In the genomic region with DNA sequence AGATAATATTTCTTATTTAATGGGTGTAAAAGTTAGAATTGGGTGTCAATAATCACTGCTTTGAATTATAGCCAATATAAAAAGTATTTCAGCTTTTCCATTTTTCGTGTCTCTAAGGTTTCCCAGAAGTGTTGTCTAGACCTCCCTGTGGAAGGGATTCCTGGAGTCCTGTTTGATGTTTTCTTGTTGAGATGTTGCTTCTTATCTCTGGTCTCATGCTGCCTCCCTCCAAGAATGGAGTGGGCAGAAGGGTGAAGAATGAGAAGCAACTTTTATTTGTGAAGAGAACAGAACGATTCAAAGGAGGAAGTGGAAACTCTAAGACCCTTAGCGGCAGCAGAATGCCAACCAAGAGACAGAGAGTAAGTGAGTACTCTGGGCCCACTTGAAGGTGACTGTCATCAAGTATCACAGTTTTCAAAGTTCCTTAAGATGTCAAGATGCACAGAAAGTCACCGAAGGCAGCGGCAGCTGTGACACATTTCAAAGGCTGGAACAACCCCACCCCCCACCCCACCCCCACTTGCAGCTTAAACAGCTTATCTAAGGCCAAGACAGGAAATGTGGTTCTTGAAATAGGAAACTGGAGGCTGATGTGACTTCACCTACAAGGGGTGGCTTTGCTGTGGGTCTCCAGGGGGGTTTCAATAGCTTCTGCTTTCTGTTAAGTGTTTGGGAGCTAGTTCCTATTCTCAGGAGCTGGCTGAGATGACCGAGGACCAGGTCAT, we compare ENCODE assay signal across 11 mouse cellular contexts.
A peak's percentile ranks its signal among the peaks of the same experiment; 100 is the strongest.
DNase-seq lines count a peak whose midpoint lies in the region; TF ChIP-seq lines count a peak whose summit lies in the region.
"Had no signal": no experiment of that assay in that cellular context is flagged by ENCODE, and none has a peak within 500 bp of the region (broad histone marks: within the 10 kb centered on the region; RNA-seq: fewer than 3 reads in every experiment).

No protein-coding gene starts in this region.

- DNase-seq in kidney, postnatal 4 days: peak; percentile 2 to 8
- DNase-seq in kidney, adult 2 months: no peak
- no peak for DNase-seq in heart, embryonic 10.5 days (ENCODE audit: low spot score)
- peak; percentile 67 for DNase-seq in thymus, postnatal 25 days
- no peak for DNase-seq in hindbrain, embryonic 10.5 days (ENCODE audit: low spot score)
- no peak for DNase-seq in adrenal gland, postnatal 25 days
- no peak for DNase-seq in adrenal gland, adult 2 months
- DNase-seq: embryo, embryonic 11 days had no signal

- no peak overlapping the region for H3K4me3 ChIP-seq in kidney, adult 2 months (ENCODE audit: insufficient read depth, low read depth, low read length)
- H3K4me3 ChIP-seq in heart, embryonic 10.5 days: no peak overlapping the region
- H3K4me3 ChIP-seq in megakaryocyte, embryonic 14.5 days (replicated peaks): peak overlapping the region; percentile 86
- no peak overlapping the region for H3K4me3 ChIP-seq in hindbrain, embryonic 10.5 days
- H3K4me3 ChIP-seq: hindbrain, embryonic 13.5 days; lung, embryonic 15.5 days had no signal

- no peaks in the 10 kb centered on the region for H3K36me3 ChIP-seq in kidney, adult 2 months (ENCODE audit: control insufficient read depth, insufficient read depth, low read length)
- no peaks in the 10 kb centered on the region for H3K36me3 ChIP-seq in heart, embryonic 10.5 days
- H3K36me3 ChIP-seq in megakaryocyte, embryonic 14.5 days (replicated peaks; ENCODE audit: low read length): peaks cover 6% of the 10 kb centered on the region
- H3K36me3 ChIP-seq in hindbrain, embryonic 10.5 days: no peaks in the 10 kb centered on the region
- H3K36me3 ChIP-seq: hindbrain, embryonic 13.5 days; lung, embryonic 15.5 days had no signal

- H3K27ac ChIP-seq in kidney, adult 2 months (ENCODE audit: insufficient read depth, low read depth, low read length): no peak overlapping the region
- H3K27ac ChIP-seq in heart, embryonic 10.5 days: peak overlapping the region; percentile 42; the same call in 1 of the 2 replicates
- H3K27ac ChIP-seq in hindbrain, embryonic 10.5 days: no peak overlapping the region
- H3K27ac ChIP-seq: hindbrain, embryonic 13.5 days; lung, embryonic 15.5 days had no signal

- no peaks in the 10 kb centered on the region for H3K4me1 ChIP-seq in kidney, adult 2 months (ENCODE audit: control insufficient read depth, insufficient read depth, low read length)
- peaks cover 7% of the 10 kb centered on the region for H3K4me1 ChIP-seq in heart, embryonic 10.5 days
- H3K4me1 ChIP-seq in megakaryocyte, embryonic 14.5 days: peaks cover 78% of the 10 kb centered on the region
- H3K4me1 ChIP-seq in hindbrain, embryonic 10.5 days (replicated peaks): peaks cover 8% of the 10 kb centered on the region
- H3K4me1 ChIP-seq: hindbrain, embryonic 13.5 days; lung, embryonic 15.5 days had no signal

- TF ChIP-seq CTCF in kidney, adult 2 months (conservative IDR thresholded peaks at IDR 0.05; ENCODE audit: insufficient read depth, insufficient read length, low read depth, low read length): no peak

- H3K9me3 ChIP-seq in heart, embryonic 10.5 days: no peaks in the 10 kb centered on the region
- H3K9me3 ChIP-seq in megakaryocyte, embryonic 14.5 days: no peaks in the 10 kb centered on the region
- no peaks in the 10 kb centered on the region for H3K9me3 ChIP-seq in hindbrain, embryonic 10.5 days
- H3K9me3 ChIP-seq: hindbrain, embryonic 13.5 days; lung, embryonic 15.5 days had no signal

- H3K27me3 ChIP-seq in kidney, adult 2 months (replicated peaks; ENCODE audit: control insufficient read depth, insufficient read depth, low read length): no peaks in the 10 kb centered on the region
- H3K27me3 ChIP-seq in heart, embryonic 10.5 days (ENCODE audit: insufficient read depth, poor library complexity, severe bottlenecking): no peaks in the 10 kb centered on the region
- no peaks in the 10 kb centered on the region for H3K27me3 ChIP-seq in megakaryocyte, embryonic 14.5 days (replicated peaks)
- no peaks in the 10 kb centered on the region for H3K27me3 ChIP-seq in hindbrain, embryonic 10.5 days (ENCODE audit: insufficient read depth, poor library complexity, severe bottlenecking)
- H3K27me3 ChIP-seq: hindbrain, embryonic 13.5 days; lung, embryonic 15.5 days had no signal

- 38% methylated on average over 6 of the region's 6 CpGs for WGBS in kidney, adult 2 months
- 21% methylated on average over 6 of the region's 6 CpGs for WGBS in heart, embryonic 10.5 days
- 61% methylated on average over 6 of the region's 6 CpGs for WGBS in hindbrain, embryonic 10.5 days

- TF ChIP-seq POLR2A in kidney, adult 2 months (IDR thresholded peaks at IDR 0.05; ENCODE audit: low read depth, low read length): no peak

Comparison
In these comparisons a context has a peak if more than half of its experiments do, and no peak if none do; other contexts are left out.
1. DNase-seq: peak in kidney, postnatal 4 days (2 of 2) and thymus, postnatal 25 days (single experiment); none in kidney, adult 2 months (single experiment), heart, embryonic 10.5 days (single experiment), hindbrain, embryonic 10.5 days (single experiment), adrenal gland, postnatal 25 days (single experiment) and adrenal gland, adult 2 months (single experiment).